Mouse (Mus musculus) megakaryocyte, embryonic 14.5 days (primary cell): ENCODE results near the gene Ddx19b.

Source experiments
- FLI1 ChIP-seq: IDR thresholded peaks from 2 replicates; pipeline ENCODE4 v1.6.1; 2012; ENCODE audit warnings: low read length, inconsistent platforms, mixed read lengths
- GATA1 ChIP-seq: IDR thresholded peaks from 3 replicates; pipeline ENCODE4 v1.6.1; 2012; ENCODE audit warnings: mixed read lengths, low read length, inconsistent platforms, borderline replicate concordance

- TF ChIP-seq FLI1 (no peak), GATA1 (no peak)
Observed at GRCm38 (mm10) chr8:110963051-110963450, 68.5 kb downstream of the Ddx19b start.
